Mouse (Mus musculus) 3T3-L1 (cell line): ENCODE results near the gene Tgm1.
A peak's percentile ranks its signal among the peaks of the same experiment; 100 is the strongest.

Source experiments
- DNase-seq: peaks from one replicate; pipeline ENCODE4 v3.0.0-alpha.2; 2015; ENCODE audit warnings: low read depth, low spot score

The Tgm1 gene

DNA sequence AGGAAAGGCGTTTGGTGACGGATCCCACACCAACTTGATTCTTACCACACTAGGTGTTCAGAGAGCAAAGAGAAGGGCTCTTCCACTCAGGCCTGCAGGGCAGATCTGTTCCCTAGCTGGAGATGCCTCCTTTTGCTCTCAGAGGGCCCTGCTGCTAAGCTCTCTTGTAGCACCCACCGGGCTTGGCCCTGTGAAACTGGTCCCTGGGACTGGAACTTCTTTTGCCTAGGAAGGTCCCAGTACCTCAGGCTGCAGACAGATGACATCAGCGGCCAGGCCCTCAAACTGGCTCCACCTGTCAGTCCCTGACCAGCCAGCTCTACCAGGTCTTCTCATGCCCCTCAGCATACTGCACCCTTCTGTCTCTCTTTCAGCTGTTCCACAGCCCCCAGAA lies at the start of gene Tgm1:
Gene Tgm1, minus strand, starts transcription at position 198 of the 394 bp plus-strand sequence.
- DNase-seq = no peak

DNA sequence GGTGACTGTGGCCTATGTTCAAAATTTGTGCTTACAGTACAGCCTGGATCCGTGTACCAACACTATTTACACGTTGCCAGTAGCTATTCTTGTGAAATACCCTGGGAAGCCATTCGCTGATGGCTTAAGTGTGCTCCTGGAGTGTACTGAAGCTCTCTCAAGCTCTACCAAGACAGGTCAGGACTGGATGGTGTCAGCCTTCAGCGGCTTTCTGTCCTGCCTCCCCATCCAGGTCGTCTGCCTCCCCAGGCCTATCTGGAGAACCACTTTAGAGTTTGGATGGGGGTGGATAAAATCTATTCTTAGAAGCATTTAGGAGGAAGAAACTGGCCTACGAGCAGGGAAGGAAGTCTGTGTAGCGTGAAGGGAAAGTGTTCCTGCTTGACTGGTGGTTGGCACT lies 49.4 kb upstream of the Tgm1 start:
- no peak for DNase-seq

DNA sequence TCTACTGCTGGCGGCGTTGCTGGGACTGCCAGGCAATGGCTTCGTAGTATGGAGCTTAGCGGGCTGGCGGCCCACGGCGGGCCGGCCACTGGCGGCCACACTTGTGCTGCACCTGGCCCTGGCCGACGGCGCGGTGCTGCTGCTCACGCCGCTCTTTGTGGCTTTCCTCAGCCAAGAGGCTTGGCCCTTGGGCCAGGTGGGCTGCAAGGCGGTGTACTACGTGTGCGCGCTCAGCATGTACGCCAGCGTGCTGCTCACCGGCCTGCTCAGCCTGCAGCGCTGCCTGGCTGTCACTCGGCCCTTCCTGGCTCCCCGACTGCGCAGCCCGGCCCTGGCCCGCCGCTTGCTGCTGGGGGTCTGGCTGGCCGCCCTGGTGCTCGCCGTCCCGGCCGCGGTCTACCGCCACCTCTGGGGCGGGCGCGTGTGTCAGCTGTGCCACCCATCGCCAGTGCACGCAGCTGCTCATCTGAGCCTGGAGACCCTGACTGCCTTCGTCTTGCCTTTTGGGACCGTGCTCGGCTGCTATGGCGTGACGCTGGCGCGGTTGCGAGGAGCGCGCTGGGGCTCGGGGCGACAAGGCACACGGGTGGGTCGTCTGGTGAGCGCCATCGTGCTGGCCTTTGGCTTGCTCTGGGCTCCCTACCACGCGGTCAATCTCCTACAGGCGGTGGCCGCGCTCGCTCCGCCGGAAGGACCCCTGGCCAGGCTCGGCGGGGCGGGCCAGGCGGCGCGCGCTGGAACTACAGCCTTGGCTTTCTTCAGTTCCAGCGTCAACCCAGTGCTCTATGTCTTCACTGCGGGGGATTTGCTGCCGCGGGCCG lies 48.5 kb upstream of the Tgm1 start:
- no peak for DNase-seq

DNA sequence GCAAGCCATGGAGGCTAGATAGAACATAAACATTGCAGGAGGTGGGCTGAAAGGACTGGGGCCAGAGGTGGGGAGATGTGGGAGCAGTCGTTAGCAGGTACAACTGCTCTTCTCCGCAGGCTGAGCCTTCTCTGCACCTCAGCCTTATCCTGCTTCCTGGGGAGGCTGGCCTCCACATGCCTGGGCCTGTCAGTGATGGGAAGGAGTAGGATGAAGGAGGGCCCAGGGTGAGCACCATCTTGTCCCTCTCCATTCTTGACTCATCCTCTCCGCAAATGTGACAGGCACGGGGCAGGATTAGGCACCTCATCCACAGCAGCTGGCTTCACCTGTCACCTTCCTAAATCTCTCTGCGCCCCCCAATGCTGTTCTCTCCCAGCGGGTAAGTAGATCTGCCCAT lies 47.4 kb upstream of the Tgm1 start, which contains the start of gene Ltb4r2:
Gene Ltb4r2, plus strand, starts transcription at position 266 of the 400 bp plus-strand sequence.
- no peak for DNase-seq

DNA sequence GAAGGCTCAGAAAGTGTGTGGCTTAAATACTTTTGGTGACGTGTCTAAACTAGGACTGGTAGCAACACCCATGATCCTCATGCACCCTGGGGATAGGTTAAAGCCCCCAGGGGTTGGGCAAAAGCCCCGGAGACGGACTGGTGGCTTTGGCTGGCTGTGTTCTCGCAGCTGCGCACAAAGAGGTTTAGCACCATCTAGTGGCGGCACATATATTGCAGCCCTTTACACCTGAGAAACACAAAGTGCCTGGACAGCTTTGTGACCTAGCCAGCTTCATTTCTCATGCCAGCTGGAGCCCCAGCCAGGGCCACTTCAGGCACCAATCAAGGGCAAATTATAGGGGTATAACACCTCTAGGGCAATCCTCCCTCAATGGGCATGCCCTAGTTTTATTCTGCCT lies 46.4 kb upstream of the Tgm1 start:
- DNase-seq = peak; percentile 85

DNA sequence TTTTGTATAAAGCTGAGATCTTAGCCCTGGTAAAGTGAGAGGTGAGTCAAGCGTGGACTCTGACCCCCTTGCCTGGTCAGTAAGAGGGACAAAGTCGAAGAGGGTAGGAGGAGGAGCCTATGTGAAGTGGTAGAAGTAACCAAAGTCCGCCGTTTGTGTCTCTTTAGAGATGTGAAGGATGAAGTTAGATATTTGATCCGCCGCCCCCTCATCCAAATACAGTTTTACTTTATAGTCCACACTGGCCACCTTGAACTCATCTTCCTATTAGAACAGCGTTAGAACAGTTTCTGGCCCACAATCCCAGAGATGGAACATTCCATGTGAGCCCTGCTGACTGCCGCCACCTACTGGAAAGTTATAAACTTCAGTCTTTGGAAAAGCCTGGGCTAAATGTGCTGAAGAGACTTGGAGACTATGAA lies 44.6 kb upstream of the Tgm1 start, which contains the start of gene Cideb:
Gene Cideb, minus strand, starts transcription at position 96 of the 422 bp plus-strand sequence.
- DNase-seq = peak; percentile 76

DNA sequence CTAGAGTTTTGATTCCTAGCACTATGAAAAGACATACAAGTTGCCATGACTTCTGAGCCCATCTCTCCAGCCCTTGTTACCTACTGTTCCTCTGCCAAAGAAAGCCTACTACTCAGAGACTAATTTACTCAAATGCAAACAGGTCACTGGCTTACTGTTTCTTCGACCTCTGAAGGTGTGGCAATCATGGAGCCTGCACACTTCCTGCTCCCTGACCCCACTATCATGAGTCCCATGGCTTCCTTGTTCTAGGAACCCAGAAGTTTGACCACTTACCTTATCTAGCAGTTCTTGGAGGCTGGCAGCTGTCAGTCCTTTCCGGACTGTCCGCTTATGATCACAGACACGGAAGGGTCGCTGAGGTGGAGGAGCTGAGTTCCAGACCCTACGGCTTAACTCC lies 43.8 kb upstream of the Tgm1 start:
- no peak for DNase-seq

DNA sequence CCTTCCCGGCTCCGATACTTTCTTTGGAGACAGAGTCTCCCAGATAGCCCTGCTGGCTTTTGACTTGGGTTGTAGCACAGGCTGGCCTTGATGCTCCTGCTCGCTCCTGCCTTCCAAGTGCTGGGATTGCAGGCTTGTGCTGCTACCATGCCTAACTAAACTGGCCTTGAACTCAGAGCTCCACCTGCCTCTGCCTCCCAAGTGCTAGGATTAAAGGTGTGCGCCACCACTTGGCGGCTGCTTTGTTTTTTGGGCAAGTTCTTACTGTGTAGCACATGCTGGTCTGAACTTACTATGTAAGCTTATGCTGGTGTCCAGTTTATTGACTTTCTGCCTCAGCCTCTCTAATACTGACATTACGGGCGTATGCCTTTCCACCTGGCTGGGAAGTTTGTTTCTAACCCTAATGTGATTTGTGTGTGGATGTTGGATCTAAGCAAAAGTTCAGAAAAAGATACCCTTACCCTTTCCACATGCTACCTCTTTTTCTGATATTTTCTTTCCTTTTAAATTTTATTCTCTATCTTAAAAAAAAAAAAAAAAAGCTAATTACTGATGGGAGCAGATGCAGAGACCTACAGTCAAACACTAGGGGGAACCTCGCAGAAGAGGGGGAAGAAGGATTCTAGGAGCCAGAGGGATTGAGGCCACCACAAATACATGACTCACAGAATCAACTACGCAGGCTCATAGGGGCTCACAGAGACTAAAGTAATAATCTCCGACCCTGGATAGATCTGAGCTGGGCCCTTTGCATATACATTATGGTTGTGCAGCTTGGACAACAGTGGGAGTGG lies 33.5 kb upstream of the Tgm1 start:
- DNase-seq = no peak

DNA sequence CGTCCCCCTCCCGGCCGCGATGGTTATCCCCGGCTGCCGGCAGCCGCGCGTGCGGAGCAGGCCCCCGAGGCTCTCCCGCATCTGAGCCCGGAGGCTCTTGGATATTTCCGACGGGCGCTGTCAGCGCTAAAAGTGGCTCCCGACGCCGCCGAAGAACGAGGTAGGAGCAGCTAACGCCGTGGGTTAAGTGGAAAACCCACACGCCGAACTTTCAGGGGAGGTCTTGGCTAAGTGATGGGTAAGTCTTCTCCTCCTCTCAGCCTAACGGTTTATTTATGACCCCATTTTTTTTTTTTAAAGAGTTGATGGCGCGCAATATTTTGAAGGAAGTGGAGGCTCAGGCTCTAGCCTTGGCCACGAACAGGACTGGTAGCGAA lies 32.1 kb upstream of the Tgm1 start:
- DNase-seq = no peak

DNA sequence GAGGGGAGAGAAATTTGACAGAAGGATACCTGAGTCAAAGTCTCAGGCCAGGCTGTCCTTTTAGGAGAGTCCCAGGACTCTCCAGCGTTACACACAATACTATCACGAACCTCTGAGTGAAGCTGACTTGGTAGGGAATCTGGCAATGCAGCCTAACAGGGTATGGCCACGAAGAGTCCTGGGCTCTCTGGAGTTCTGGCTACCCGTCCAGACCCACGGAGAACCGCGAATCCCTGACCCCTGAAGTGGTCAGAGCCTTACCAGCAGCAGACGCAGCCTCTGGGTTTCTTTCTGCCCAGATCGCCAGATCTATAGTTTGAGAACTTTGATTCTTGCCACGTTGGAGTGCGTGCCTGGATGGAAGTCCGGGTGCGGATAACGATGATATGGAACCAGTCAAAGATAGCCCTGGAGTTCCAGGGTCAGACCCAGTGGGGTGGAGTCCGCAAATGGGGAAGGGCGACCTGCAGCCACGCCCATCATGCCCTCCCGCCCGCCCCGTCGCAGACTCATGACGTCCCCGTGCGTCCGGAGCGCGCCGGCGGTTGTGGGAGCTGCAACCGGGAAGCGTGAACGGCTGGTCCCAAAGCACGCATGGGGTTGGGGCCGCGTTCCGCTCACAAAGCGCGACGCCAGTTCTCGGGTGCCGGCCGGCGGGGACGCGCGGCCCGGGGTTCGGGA lies 31.6 kb upstream of the Tgm1 start, which contains the start of the genes Dhrs1 and Nop9:
Gene Dhrs1, minus strand, starts transcription at position 511 of the 681 bp plus-strand sequence.
Gene Nop9, plus strand, starts transcription at position 514 of the 681 bp plus-strand sequence.
- peak; percentile 71 for DNase-seq

DNA sequence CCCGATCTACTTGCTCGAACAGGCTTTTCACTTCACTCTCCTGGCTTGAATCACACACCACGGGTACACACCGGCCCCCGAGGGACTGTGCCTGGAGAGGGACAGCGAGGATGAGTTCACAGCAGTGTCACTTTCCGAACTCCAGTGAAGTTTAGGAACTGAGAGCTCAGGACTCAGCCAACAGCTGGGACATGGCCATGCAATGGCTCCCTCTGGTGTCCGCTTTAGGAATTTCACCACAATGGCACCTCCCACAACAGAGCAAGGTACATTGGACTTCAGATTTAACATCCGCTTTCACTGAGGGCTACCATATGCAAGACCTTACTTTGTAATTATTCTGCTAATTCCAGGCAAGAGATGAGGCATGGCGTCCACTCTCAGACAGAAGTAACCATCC lies 30.0 kb upstream of the Tgm1 start:
- peak; percentile 85 for DNase-seq

DNA sequence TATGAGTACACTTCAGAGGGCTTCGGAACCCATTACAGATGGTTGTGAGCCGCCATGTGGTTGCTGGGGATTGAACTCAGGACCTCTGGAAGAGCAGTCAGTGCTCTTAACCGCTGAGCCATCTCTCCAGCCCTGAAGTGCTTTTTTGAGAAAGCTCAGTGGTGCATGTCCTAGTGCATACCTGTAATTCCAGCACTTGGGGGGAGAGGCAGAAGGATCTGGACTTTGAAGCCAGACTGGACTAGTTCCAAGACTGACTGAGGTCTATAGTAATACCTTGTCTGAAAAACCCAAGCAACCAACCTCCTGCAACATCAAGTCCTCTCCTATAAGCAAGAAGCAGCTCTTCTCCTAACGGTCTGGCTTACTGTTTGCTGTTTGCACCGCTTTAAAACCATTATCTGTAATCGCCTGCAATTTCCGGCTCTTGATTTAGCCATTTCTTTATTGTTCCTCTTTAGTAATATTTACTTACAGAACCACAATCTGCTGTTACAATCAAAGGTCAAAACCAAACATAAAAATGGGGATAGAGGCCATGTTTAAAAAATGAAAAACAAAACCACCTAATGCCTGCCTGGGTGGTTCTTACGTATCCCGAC lies 23.5 kb upstream of the Tgm1 start:
- DNase-seq = no peak

DNA sequence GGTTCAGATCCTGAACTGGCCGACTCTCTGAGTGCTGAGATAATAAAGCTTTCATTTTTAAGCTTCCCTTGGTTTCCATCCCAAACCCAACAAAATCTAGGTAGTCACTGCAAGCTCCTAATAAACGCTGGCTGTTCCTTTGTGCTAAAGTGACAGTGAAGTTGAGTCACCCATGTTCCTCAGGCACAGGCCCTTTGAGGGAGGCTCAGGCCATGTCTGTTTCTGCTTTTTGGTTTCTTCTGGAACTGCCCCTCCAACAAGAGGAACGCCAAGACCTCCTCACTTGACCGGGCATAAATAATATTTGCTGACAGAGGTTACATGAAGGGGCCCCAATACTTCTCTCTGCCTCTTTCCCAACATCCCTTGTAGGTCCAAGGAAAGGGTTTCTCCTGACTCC lies 22.0 kb upstream of the Tgm1 start:
- DNase-seq = no peak

DNA sequence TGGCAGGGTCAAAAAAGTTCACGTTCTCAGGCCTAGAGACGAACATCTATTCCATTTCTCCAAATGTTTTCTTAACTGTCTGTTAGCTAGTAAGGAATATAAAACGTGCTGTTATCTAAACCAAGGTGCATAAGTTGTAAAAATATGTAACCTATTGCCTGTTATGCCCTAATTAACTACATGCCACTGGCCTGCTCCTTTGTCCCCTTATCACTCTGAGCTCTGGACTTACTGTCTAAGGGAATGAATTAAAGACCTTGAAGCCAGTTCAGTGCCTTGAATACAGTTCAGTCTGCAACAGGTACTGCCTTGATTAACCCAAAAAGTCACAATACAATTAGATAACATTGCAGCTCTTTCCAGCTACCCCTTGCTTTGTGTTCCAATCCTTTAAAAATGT lies 21.6 kb upstream of the Tgm1 start:
- no peak for DNase-seq

DNA sequence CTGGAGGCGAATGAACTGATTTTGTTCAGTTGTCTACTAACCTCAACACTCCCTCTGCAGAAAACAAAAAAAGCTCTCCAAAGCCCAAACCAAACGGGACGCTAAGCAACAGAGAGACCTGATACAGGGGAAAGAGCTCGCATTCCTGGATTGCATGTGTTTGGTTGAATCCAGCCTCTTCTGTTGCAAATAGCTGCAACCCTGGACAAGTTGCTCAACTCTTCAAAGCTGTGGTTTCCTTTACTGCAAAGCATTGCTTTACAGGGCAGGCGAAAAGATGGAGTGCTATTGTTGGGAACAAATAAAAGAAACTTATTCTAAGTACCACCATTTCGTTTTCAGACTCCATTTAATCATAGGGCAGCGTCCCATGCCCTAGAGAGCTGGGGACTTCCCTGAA lies 21.1 kb upstream of the Tgm1 start:
- DNase-seq = no peak

DNA sequence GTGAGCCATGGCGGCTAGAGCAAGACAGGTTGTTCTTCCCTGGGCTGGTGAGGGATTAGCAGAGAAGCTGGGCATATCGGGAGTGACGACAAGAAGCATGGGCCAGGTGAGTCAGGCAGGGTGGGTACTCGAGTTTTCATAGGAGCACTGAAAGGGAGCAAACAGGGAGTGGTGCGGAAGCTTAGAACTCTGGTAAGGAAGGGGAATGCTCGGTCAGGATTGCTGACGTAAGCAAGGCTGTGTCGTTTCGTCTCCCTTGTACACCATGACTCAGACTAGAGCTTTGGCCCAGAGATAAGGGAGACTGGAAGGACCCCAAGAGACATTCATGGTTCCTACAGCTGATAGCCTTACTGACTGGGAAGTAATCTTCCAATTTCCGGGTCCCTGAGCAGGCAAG lies 20.2 kb upstream of the Tgm1 start:
- no peak for DNase-seq

DNA sequence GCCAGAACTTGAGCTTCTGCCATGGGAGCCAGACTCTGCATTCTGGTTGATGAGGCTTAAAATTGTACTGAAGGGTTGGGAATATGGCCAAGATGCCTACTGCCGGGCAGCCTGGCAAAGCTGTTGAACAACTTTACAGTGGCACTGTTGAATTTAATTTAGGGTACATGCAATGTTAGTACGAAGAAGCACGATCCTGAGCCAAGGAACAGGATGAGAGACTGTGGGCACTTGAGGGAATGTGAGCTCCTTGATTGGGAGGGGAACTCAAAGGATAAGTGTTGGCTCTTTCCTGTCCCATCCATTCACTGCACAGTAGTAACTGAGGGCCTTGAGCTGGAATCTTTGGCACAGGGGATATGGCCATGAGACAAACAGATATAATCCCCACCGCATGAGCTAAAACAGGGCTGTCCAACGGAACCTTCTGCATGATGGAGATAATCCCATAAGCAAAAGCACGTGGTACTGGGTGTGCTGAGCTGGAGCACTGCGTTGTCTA lies 16.9 kb upstream of the Tgm1 start:
- no peak for DNase-seq

DNA sequence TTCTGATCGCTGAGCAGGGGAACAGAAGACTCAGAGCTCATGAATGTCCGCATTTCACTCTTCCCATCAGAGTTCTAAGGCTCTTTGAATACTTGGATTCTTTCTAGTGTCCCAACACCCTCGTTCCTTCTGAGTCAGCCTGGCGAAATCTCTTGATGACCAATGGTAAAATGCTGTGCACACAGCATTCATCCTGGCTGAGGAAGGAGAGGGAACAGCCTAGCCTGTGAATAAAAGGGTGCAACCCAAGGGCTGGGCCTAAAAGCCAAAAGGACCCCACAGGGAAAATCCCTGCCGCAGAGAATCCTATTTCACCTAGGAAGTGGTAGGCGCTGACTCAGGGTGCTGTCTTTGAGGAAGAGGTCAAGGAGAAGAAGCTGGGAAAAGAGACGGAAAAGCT lies 16.4 kb upstream of the Tgm1 start:
- DNase-seq = peak; percentile 28

DNA sequence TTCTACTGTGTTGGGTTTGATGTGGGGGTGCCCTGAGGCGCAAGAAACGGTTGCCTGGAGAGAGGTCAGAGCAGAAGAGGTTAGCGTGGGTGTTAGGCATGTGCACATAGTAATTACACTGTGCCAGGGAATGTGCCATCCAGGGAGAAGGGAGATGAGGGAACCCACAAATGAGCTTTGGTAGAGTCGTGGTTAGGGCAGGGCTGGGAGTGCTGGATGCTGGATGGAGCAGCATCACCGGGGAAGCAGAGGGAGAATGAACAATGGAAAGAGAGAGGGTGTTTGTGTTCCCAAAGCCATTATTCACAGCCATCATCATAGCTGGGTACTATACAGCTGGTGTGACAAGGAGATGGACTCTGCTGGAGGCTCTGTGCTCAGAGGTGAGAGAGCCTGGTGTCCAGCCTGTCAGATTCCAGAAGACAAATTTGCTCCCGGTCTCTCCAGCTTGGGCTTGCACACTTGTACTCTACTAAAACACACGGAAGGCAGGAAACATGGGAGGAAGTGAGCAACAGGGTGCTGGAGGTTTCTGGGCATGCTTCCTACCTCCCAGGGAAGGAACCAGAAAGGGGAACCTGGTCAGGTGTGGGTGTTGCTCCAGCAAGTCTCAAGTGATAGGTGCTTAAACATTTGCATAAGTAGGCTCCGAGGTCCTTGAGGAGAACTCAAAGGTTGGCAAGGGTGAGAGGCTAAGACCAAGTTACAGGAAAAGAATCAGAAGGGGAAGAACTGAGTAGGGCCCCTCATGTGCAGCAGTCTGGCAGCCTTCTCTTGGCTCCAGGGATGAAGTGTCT lies 14.4 kb upstream of the Tgm1 start:
- DNase-seq = no peak

DNA sequence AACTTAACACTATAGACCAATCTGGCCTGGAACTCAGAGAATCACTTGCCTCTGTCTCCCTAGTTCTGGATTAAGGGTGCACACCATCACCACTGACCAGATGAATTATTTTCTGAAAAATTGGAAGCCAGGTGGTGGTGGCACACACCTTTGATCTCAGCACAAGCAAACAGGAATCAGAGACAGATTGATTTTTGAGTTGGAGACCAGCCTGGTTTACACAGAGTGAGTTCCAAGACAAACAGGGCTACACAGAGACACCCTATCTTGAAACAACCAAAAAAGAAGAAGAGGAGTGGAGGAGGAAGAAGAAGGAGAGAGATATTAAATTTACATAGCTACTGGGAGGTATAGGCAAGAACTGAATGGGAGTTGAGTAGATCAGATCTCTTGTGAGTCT lies 12.5 kb upstream of the Tgm1 start:
- DNase-seq = no peak

DNA sequence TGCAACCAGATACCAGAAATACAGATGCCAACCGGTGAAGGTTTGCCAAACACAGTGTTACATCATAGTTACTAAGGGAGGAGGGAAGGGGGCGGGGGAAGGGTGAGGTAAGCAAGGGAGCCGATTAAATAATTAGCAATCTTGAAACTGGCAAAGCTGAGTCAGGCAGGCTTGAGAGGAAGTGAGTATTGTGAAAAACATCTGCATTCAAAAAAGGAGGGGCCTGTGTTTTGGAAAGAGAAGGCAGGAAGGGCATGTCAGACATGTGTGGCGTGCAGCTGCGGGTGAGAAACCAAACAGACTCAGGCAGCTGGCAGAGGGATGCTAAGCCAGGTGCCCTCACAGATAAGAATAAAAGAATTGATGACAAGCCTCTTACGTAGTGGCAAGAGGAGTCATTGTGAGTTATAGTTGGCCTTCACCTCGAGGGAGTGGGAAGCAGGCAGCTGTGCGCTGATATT lies 10.7 kb upstream of the Tgm1 start:
- DNase-seq = peak; percentile 83
